Mouse (Mus musculus) ES-E14 (cell line): Measurements from ENCODE around the gene Kansl3.

Experiments used
- CHD2 ChIP-seq: IDR thresholded peaks from 2 replicates; pipeline ENCODE4 v1.6.1; 2014; ENCODE audit warnings: mild to moderate bottlenecking, low read depth, low read length, inconsistent platforms
- HCFC1 ChIP-seq: IDR thresholded peaks from 2 replicates; pipeline ENCODE4 v1.6.1; 2012; ENCODE audit warnings: low read length, inconsistent platforms, borderline replicate concordance; ENCODE audit not compliant: insufficient read depth
- ZNF384 ChIP-seq: IDR thresholded peaks from 2 replicates; pipeline ENCODE4 v1.6.1; 2012; ENCODE audit warnings: low read depth, low read length, inconsistent platforms

- no peak for TF ChIP-seq CHD2
- TF ChIP-seq ZNF384 = no peak
- no peak for TF ChIP-seq HCFC1
Observed at GRCm38 (mm10) chr1:36308451-36308901, 60.5 kb downstream of the Kansl3 start.
